Mouse (Mus musculus): ENCODE data around the gene Diexf. TPM values are rescaled to one million over a fixed set of nuclear protein-coding genes. Genes with fewer than 3 reads are reported as not detected.

Diexf gene
- polyA plus RNA-seq, 1 experiment from 2014 or later, result 8.7 TPM

DNA sequence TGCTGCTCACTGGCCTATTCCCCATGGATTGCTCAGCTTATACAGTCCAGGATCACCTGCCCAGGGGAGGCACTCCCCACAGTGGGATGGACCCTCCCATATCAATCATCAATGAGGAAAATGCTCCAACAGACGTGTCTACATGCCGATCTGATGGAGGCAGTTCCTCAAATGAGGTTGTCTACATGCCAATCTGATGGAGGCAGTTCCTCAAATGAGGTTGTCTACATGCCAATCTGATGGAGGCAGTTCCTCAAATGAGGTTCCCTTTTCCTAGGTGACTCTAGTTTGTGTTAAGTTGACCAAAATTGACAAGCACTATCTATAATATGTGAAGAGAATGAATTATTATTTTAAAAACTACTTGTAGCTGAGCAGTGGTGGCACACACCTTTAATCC, 69.9 kb downstream of the Diexf start:
- H3K27me3 ChIP-seq (ENCODE audit: insufficient read depth, poor library complexity, severe bottlenecking), result no peaks in the 10 kb centered on the region
- DNase-seq (ENCODE audit: low spot score), result no peak
- no peaks in the 10 kb centered on the region for H3K4me1 ChIP-seq
- 76% methylated on average over 2 of the region's 2 CpGs for WGBS
- no peaks in the 10 kb centered on the region for H3K9me3 ChIP-seq
- H3K36me3 ChIP-seq, result no peaks in the 10 kb centered on the region
- H3K4me3 ChIP-seq, result no peak overlapping the region
- no peak overlapping the region for H3K27ac ChIP-seq

DNA sequence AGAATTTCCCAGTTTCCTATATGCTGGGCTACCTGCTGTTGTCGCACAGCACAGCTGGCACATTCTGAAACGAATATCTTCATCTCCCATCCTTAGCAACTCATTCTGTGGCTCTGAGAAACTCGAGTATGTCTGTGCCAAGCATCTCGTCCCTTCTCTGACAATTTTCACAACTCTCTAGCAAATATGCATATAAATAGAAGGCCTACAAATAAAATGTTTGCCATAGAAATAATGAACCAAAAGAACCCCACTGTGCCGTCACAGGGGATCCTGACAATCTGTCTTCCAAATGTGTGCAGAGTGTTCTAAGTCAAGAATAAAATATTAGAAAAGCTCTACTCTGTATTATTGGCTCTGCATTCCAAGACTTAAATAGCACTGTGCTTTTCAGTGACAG, 70.5 kb downstream of the Diexf start:
- H3K36me3 ChIP-seq, result no peaks in the 10 kb centered on the region
- no peaks in the 10 kb centered on the region for H3K4me1 ChIP-seq
- no peaks in the 10 kb centered on the region for H3K27me3 ChIP-seq (ENCODE audit: insufficient read depth, poor library complexity, severe bottlenecking)
- no peak for DNase-seq (ENCODE audit: low spot score)
- no peak overlapping the region for H3K4me3 ChIP-seq
- WGBS, result 74% methylated on average over 5 of the region's 5 CpGs
- no peak overlapping the region for H3K27ac ChIP-seq
- no peaks in the 10 kb centered on the region for H3K9me3 ChIP-seq

DNA sequence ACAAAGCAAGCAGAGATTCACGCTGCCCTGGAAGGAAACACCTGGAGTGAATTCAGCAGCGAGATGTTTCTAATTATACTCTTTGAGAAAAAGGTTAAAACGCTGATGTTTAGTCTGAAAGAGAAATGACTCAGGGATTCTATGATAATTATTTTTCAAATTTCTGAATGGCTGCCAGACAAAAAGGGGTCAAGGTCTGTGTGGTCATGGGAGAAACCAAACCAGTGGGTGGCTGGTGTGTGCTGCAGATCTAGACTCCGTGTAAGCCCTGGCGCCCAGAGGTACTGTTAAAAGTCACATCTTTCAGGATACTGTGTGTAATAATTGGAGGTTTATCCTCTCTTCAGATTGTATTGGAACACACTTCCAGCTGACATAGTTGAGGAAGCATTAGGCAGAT, 75.7 kb downstream of the Diexf start:
- H3K9me3 ChIP-seq, result no peaks in the 10 kb centered on the region
- H3K27me3 ChIP-seq (ENCODE audit: insufficient read depth, poor library complexity, severe bottlenecking), result no peaks in the 10 kb centered on the region
- H3K36me3 ChIP-seq, result no peaks in the 10 kb centered on the region
- no peak for DNase-seq (ENCODE audit: low spot score)
- H3K4me3 ChIP-seq, result no peak overlapping the region
- WGBS, result 85% methylated on average over 5 of the region's 5 CpGs
- H3K4me1 ChIP-seq, result no peaks in the 10 kb centered on the region
- H3K27ac ChIP-seq, result no peak overlapping the region

DNA sequence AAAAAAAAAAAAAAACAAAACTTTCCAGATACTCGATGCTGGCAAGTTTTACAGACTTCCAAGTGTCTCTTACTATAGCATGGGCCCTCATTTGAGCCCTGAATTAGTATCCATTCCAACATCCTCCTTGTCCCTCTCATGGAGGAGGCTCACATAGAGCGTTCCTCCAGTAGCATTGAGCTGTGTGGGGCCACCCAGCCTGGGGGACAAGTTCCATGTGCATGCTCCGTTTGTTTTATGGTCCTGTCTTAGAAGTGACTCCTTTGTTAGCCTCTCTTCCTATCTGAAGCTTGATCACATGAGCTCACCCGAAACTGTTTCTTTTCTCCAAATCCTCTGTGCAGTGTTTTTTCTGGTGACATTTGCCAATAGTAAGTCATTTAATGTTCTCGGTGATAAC, 77.0 kb downstream of the Diexf start:
- no peaks in the 10 kb centered on the region for H3K27me3 ChIP-seq (ENCODE audit: insufficient read depth, poor library complexity, severe bottlenecking)
- DNase-seq (ENCODE audit: low spot score), result no peak
- no peaks in the 10 kb centered on the region for H3K4me1 ChIP-seq
- no peaks in the 10 kb centered on the region for H3K9me3 ChIP-seq
- H3K27ac ChIP-seq, result no peak overlapping the region
- H3K4me3 ChIP-seq, result no peak overlapping the region
- no peaks in the 10 kb centered on the region for H3K36me3 ChIP-seq
- WGBS, result 62% methylated on average over 5 of the region's 5 CpGs

DNA sequence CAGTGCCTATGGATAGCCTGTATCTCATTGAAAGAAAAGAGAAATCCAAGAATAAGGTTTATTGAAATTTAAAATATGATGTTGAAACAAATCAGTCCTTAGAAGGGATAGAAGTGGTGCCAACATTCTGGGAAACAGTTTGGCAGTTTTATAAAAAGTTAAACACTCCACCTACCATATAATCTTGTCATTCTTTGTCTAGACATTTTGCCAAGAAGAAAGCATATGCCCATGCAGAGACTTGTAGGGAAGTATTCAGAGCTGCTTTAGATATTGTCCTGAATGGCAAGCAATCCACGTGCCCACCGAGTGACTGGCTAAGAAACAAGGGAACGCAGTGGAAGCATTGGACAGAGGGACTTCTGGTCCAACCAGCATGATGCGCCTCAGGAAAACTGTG, 82.5 kb downstream of the Diexf start:
- H3K27ac ChIP-seq, result no peak overlapping the region
- H3K9me3 ChIP-seq, result no peaks in the 10 kb centered on the region
- H3K36me3 ChIP-seq, result no peaks in the 10 kb centered on the region
- H3K27me3 ChIP-seq (ENCODE audit: insufficient read depth, poor library complexity, severe bottlenecking), result no peaks in the 10 kb centered on the region
- no peaks in the 10 kb centered on the region for H3K4me1 ChIP-seq
- no peak for DNase-seq (ENCODE audit: low spot score)
- H3K4me3 ChIP-seq, result no peak overlapping the region
- WGBS, result 86% methylated on average over 4 of the region's 4 CpGs

DNA sequence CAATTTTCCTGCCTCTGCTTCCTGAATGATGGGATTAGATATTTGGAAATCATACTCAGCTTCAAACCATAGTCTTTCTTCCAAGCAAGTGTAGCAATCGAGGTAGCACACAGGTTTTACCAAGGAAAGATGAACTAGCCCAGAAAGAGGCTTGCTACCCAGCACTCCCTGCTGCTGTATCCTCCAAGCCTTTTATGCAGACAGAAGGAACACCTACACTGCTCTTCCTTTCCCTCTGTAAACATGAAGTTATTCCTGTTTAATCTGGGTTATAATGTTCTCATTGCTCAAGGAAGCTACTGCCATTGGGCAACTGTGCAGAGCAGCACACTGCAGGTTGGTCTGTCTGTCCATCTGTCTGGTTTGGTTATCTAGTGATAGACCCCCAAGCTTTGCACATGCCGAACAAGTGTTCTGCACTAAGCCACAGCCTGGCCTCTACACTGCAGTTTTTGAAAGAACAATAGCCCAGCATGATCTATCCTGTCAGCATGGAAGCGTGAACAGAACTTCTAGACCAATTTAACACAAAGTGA, 87.2 kb downstream of the Diexf start:
- Histone ChIP-seq H3K4me1 (no peaks in the 10 kb centered on the region), H3K36me3 (no peaks in the 10 kb centered on the region), H3K27me3 (ENCODE audit: insufficient read depth, poor library complexity, severe bottlenecking) (no peaks in the 10 kb centered on the region), H3K4me3 (no peak overlapping the region), H3K27ac (no peak overlapping the region), H3K9me3 (no peaks in the 10 kb centered on the region)
- no peak for DNase-seq (ENCODE audit: low spot score)
- WGBS, result 73% methylated on average over 3 of the region's 3 CpGs

Other genes starting within 250 kb of the Diexf start
- 1.7 and 1.9 TPM in 2 replicates for gene Syt14, start 94.5 kb downstream of the Diexf start, polyA plus RNA-seq (2016; fragmentation: Nextera tagmentation; extraction: Ambion mirVana)
- 3.1 and 4.7 TPM in 2 replicates for gene Irf6, start 22.8 kb upstream of the Diexf start, polyA plus RNA-seq (2016; fragmentation: Nextera tagmentation; extraction: Ambion mirVana)
- 15.3 and 16.5 TPM in 2 replicates for gene A130010J15Rik, start 37.8 kb upstream of the Diexf start, polyA plus RNA-seq (2016; fragmentation: Nextera tagmentation; extraction: Ambion mirVana)
- 1.6 and 1.9 TPM in 2 replicates for gene Traf3ip3, start 71.4 kb upstream of the Diexf start, polyA plus RNA-seq (2016; fragmentation: Nextera tagmentation; extraction: Ambion mirVana)
- gene Lamb3, start 77.4 kb upstream of the Diexf start, polyA plus RNA-seq (2016; fragmentation: Nextera tagmentation; extraction: Ambion mirVana), result 1.7 and 2.4 TPM in 2 replicates
- gene Hsd11b1, start 133.8 kb upstream of the Diexf start, polyA plus RNA-seq (2016; fragmentation: Nextera tagmentation; extraction: Ambion mirVana), result 1.0 and 2.2 TPM in 2 replicates
- gene G0s2, start 142.9 kb upstream of the Diexf start, polyA plus RNA-seq (2016; fragmentation: Nextera tagmentation; extraction: Ambion mirVana), result 36.1 and 44.0 TPM in 2 replicates
- 7.2 and 8.3 TPM in 2 replicates for gene Camk1g, start 240.0 kb upstream of the Diexf start, polyA plus RNA-seq (2016; fragmentation: Nextera tagmentation; extraction: Ambion mirVana)

Data from heart, embryonic 10.5 days (tissue).